Mouse (Mus musculus): ENCODE results near the gene Dusp14.

DNA sequence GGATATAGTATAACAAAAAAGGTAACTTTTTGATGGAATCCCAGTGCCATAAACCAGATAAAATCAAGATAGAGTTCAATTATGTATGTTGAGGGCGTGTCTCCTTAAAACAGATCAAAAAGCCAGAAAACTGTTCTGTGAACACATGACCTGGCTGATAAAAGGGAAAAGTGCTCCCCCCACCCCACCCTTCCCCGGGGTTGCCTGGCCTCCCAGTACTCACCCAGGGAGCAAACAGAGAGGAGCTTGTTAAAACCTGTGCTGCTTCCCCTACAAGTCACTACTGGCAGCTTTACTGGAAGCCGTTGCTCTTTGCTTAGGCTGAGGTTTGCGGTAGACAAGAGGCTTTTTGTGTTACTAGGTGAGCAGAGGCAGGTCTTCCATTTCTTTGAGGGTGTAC, 21.8 kb downstream of the Dusp14 start:
- TF ChIP-seq FLI1 (IDR thresholded peaks at IDR 0.05; ENCODE audit: low read length) (no peak), GATA1 (IDR thresholded peaks at IDR 0.05; ENCODE audit: borderline replicate concordance, low read length) (no peak)

All from megakaryocyte, embryonic 14.5 days (primary cell).